Mouse (Mus musculus): Measurements from ENCODE around the gene Ankrd55.

DNA sequence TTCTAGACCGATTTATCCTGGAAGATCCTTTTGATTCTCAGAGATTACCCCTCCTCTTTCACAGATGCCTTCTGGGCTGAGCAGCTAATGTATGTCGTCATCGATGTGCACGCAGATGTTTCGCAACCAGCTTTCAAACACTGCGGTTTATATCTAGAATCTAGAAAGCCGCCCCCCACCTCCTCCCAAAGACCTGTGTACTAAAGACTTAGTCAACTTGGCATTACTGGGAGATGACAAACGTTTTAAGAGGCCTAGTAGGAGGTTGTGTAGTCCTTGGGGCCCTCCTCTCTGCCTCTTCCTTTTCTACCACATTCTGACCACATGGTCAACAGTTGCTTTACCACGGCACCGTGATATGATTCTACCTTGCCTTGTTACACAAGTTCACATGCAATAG is 29.8 kb upstream of the Ankrd55 start:
- TF ChIP-seq CTCF (IDR thresholded peaks at IDR 0.05; ENCODE audit: extremely low read depth, insufficient read length, insufficient replicate concordance, low read depth, low read length): no peak
- TF ChIP-seq POLR2A (IDR thresholded peaks at IDR 0.05; ENCODE audit: low read depth, low read length): no peak
